ENCODE assay signal across 20 mouse cellular contexts in the genomic region with DNA sequence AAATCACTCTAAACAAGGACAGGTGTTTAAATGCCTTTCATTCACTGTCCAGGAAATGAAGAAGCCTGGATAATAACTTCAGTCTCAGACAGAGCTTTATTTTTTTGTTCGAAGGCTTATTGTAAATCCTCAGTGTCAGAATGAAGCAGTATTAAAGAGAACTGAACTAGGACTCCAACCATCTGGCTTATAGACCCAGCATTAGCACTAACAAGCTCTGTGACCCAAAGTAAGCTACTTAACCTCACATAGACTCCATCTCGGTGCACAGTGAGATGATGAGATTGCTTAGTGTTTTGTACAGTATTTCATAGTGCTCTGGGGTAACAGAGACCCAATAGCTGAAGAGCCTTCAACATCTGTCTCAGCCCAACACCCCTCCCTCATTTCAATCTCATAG.
DNase-seq lines count a peak whose midpoint lies in the region; ATAC-seq lines count a peak whose summit lies in the region.
"Had no signal": no experiment of that assay in that cellular context is flagged by ENCODE, and none has a peak within 500 bp of the region (broad histone marks: within the 10 kb centered on the region; RNA-seq: fewer than 3 reads in every experiment).

No protein-coding gene starts in this region.

- DNase-seq in retina, adult 2 months (ENCODE audit: low read depth, low spot score), result peak; percentile 13
- peak; percentile 17 for DNase-seq in retina, embryonic 14.5 days (ENCODE audit: low spot score)
- peak; percentile 78 for DNase-seq in retina, postnatal 1 day
- peak; percentile 57 for DNase-seq in retina, postnatal 7 days (ENCODE audit: low read depth, low spot score)
- DNase-seq in right cerebral cortex, adult 2 months (ENCODE audit: low spot score in 2 of 2), result no peak
- DNase-seq in urinary bladder, postnatal 4 days (ENCODE audit: low spot score in 2 of 2), result no peak
- DNase-seq in heart, postnatal 4 days, result no peak
- DNase-seq: adrenal gland, adult 2 months; adrenal gland, adult 8-10 months; adrenal gland, postnatal 10 days; adrenal gland, postnatal 14 days; adrenal gland, postnatal 25 days; adrenal gland, postnatal 36 days; B cell, adult 2 months; cerebellum, adult 11 months; cerebellum, adult 11-12 months; cerebellum, adult 18-20 months had no signal

- ATAC-seq in CD4-positive, CD25-positive, alpha-beta regulatory T cell, adult 4 months, result no peak
- ATAC-seq: activated CD4-positive, CD25-positive, alpha-beta regulatory T cell, adult 4 months; Patski had no signal

Comparison
In these comparisons a context has a peak if more than half of its experiments do, and no peak if none do; other contexts are left out.
1. DNase-seq: peak in retina, adult 2 months (single experiment), retina, embryonic 14.5 days (single experiment), retina, postnatal 1 day (single experiment) and retina, postnatal 7 days (single experiment); none in right cerebral cortex, adult 2 months (0 of 2), urinary bladder, postnatal 4 days (0 of 2) and heart, postnatal 4 days (single experiment).